In the genomic region with DNA sequence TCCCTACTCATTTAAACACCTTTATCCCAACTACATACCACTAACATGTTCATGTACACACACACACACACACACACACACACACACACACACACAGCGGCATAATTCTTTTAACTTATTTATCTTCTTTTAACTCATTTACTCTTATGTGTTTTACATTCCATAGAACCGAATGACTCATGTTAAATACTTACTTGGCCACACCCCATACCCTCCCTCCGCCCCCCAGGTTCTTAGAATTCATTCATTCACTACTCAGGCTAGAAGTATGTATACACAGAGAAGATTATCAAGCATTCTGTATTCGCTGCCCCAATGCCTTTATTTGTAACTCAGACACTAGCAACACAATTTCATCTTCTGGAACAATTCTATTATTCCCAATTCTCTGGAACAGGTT, we compare ENCODE assay signal across 20 mouse cellular contexts. TPM values are rescaled to one million over a fixed set of nuclear protein-coding genes. Genes with fewer than 3 reads are reported as not detected.
DNase-seq lines count a peak whose midpoint lies in the region; ATAC-seq and TF ChIP-seq lines count a peak whose summit lies in the region.
"Had no signal": no experiment of that assay in that cellular context is flagged by ENCODE, and none has a peak within 500 bp of the region (broad histone marks: within the 10 kb centered on the region; RNA-seq: fewer than 3 reads in every experiment).

No protein-coding gene starts in this region.

- H3K4me3 ChIP-seq in MEL (ENCODE audit: control insufficient read depth in 1 of 2, insufficient read depth in 1 of 2, low read depth in 2 of 2, low read length in 2 of 2) = no peak overlapping the region
- no peak overlapping the region for H3K4me3 ChIP-seq in liver, postnatal 0 days (ENCODE audit: low read depth, low read length)
- H3K4me3 ChIP-seq in hindbrain, embryonic 10.5 days = no peak overlapping the region
- H3K4me3 ChIP-seq: forebrain, embryonic 15.5 days; left cerebral cortex, adult 2 months; limb, embryonic 10.5 days; midbrain, embryonic 10.5 days had no signal

- peaks cover 2 to 36% of the 10 kb centered on the region in 2 experiments; a peak in 3 of 4 replicates for H3K36me3 ChIP-seq in MEL (ENCODE audit: control insufficient read depth in 1 of 2, insufficient read depth in 2 of 2, low read length in 2 of 2)
- H3K36me3 ChIP-seq in liver, postnatal 0 days (replicated peaks; ENCODE audit: insufficient read depth, low read length) = peaks cover 8% of the 10 kb centered on the region
- peaks cover 28% of the 10 kb centered on the region for H3K36me3 ChIP-seq in hindbrain, embryonic 10.5 days

- H3K27ac ChIP-seq in MEL (ENCODE audit: control insufficient read depth, low read depth, low read length) = no peak overlapping the region
- H3K27ac ChIP-seq in liver, postnatal 0 days (ENCODE audit: low read depth) = no peak overlapping the region
- H3K27ac ChIP-seq in hindbrain, embryonic 10.5 days = no peak overlapping the region
- H3K27ac ChIP-seq: forebrain, embryonic 15.5 days; hindbrain, embryonic 14.5 days; left cerebral cortex, adult 2 months; limb, embryonic 10.5 days; macrophage; midbrain, embryonic 10.5 days had no signal

- TF ChIP-seq POLR2A in MEL (IDR thresholded peaks at IDR 0.05; ENCODE audit: control insufficient read depth in 1 of 2, insufficient read depth in 1 of 2, low read depth in 1 of 2, low read length in 2 of 2, poor library complexity in 1 of 2) = no peak

- peaks cover 15% of the 10 kb centered on the region in 2 experiments for H3K4me1 ChIP-seq in MEL (ENCODE audit: control insufficient read depth in 1 of 2, insufficient read depth in 2 of 2, low read length in 2 of 2)
- H3K4me1 ChIP-seq in liver, postnatal 0 days (ENCODE audit: insufficient read depth) = peaks cover 23% of the 10 kb centered on the region
- no peaks in the 10 kb centered on the region for H3K4me1 ChIP-seq in hindbrain, embryonic 10.5 days (replicated peaks)
- H3K4me1 ChIP-seq: forebrain, embryonic 15.5 days; limb, embryonic 10.5 days; midbrain, embryonic 10.5 days had no signal

- no peak for TF ChIP-seq RAD21 in MEL (IDR thresholded peaks at IDR 0.05; ENCODE audit: low read depth, low read length)

- H3K4me2 ChIP-seq in liver, postnatal 0 days (ENCODE audit: low read depth, low read length) = no peak overlapping the region
- H3K4me2 ChIP-seq: forebrain, embryonic 15.5 days; hindbrain, embryonic 14.5 days; lung, embryonic 14.5 days had no signal

- 0 out of 2 replicates have a peak, but pooled peaks have one; percentile 55 for ATAC-seq in erythroblast, adult 5-6 weeks (replicated peaks; ENCODE audit: low FRiP score, poor library complexity, severe bottlenecking)
- ATAC-seq in liver, postnatal 0 days = peak; percentile 61
- ATAC-seq: forebrain, embryonic 15.5 days had no signal

- no peak for TF ChIP-seq EP300 in MEL (IDR thresholded peaks at IDR 0.05; ENCODE audit: low read depth in 1 of 2, low read length in 2 of 2)
- no peak for TF ChIP-seq EP300 in liver, postnatal 0 days (IDR thresholded peaks at IDR 0.05; ENCODE audit: low read depth)

- H3K9ac ChIP-seq in MEL (ENCODE audit: control insufficient read depth, low read depth, low read length, poor library complexity, severe bottlenecking) = no peak overlapping the region
- no peak overlapping the region for H3K9ac ChIP-seq in liver, postnatal 0 days (replicated peaks)
- H3K9ac ChIP-seq: forebrain, embryonic 15.5 days; hindbrain, embryonic 14.5 days; lung, embryonic 14.5 days had no signal

- no peaks in the 10 kb centered on the region for H3K27me3 ChIP-seq in MEL (ENCODE audit: control insufficient read depth in 1 of 2, insufficient read depth in 2 of 2, low read length in 2 of 2)
- no peaks in the 10 kb centered on the region for H3K27me3 ChIP-seq in liver, postnatal 0 days (ENCODE audit: insufficient read depth, low read length)
- no peaks in the 10 kb centered on the region for H3K27me3 ChIP-seq in hindbrain, embryonic 10.5 days (ENCODE audit: insufficient read depth, poor library complexity, severe bottlenecking)
- H3K27me3 ChIP-seq: forebrain, embryonic 15.5 days had no signal

- H3K79me2 ChIP-seq in MEL (ENCODE audit: control insufficient read depth, insufficient read depth, low read length, poor library complexity) = peaks cover 55% of the 10 kb centered on the region

- no peak for TF ChIP-seq CTCF in MEL (IDR thresholded peaks at IDR 0.05 in 2 of 3, conservative IDR thresholded peaks at IDR 0.05 in 1 of 3; ENCODE audit: control insufficient read depth in 1 of 3, insufficient read depth in 1 of 3, low read depth in 2 of 3, low read length in 3 of 3, poor library complexity in 1 of 3, severe bottlenecking in 1 of 3)
- no peak for TF ChIP-seq CTCF in liver, postnatal 0 days (IDR thresholded peaks at IDR 0.05; ENCODE audit: low read depth)

- no peaks in the 10 kb centered on the region for H3K9me3 ChIP-seq in MEL (replicated peaks; ENCODE audit: insufficient read depth, low read length)
- no peaks in the 10 kb centered on the region for H3K9me3 ChIP-seq in liver, postnatal 0 days (ENCODE audit: low read length)
- H3K9me3 ChIP-seq in hindbrain, embryonic 10.5 days = peaks cover 9% of the 10 kb centered on the region; the same call in 1 of the 2 replicates
- H3K9me3 ChIP-seq: forebrain, embryonic 15.5 days; limb, embryonic 10.5 days had no signal

- 82% methylated on average over 4 of the region's 4 CpGs for WGBS in liver, postnatal 0 days (ENCODE audit: insufficient replicate concordance)
- WGBS in hindbrain, embryonic 10.5 days = 92% methylated on average over 4 of the region's 4 CpGs

- DNase-seq in 3T3-L1 (ENCODE audit: low read depth, low spot score) = peak; percentile 76
- DNase-seq in MEL (ENCODE audit: low read depth, low spot score) = peak; percentile 64
- no peak for DNase-seq in liver, postnatal 0 days
- DNase-seq in left cerebral cortex, adult 9 months (ENCODE audit: low spot score in 2 of 2) = no peak
- DNase-seq in kidney, postnatal 25 days = no peak
- no peak for DNase-seq in hindbrain, embryonic 10.5 days (ENCODE audit: low spot score)
- DNase-seq: adrenal gland, postnatal 25 days; cerebellum, adult 2 months; gastrocnemius, postnatal 36 days; heart, postnatal 14 days; kidney, adult 8-10 months; kidney, postnatal 36 days; lung, embryonic 14.5 days had no signal

TF ChIP-seq in MEL, 35 proteins besides CTCF, POLR2A, EP300 and RAD21:
- TF ChIP-seq MYC (IDR thresholded peaks at IDR 0.05; ENCODE audit: low read depth, low read length) (no peak), MYB (IDR thresholded peaks at IDR 0.05; ENCODE audit: low read depth, low read length) (no peak), MAFK (IDR thresholded peaks at IDR 0.05; ENCODE audit: borderline replicate concordance, low read depth, low read length) (no peak), NRF1 (IDR thresholded peaks at IDR 0.05; ENCODE audit: insufficient read depth, low read depth, low read length, poor library complexity, severe bottlenecking) (no peak), HCFC1 (IDR thresholded peaks at IDR 0.05; ENCODE audit: low read depth, low read length) (no peak), ZMIZ1 (IDR thresholded peaks at IDR 0.05; ENCODE audit: low read depth, low read length) (no peak), BHLHE40 (IDR thresholded peaks at IDR 0.05; ENCODE audit: borderline replicate concordance, low read depth, low read length) (no peak), ETS1 (IDR thresholded peaks at IDR 0.05; ENCODE audit: low read depth, low read length) (no peak), ELF1 (IDR thresholded peaks at IDR 0.05; ENCODE audit: low read depth, low read length) (no peak), TAL1 (IDR thresholded peaks at IDR 0.05; ENCODE audit: low read length) (no peak), MAZ (IDR thresholded peaks at IDR 0.05; ENCODE audit: low read depth, low read length) (no peak), GATA1 (IDR thresholded peaks at IDR 0.05; ENCODE audit: low read depth, low read length) (no peak), SMC3 (IDR thresholded peaks at IDR 0.05; ENCODE audit: low read depth, low read length) (no peak)

RNA-seq across cellular contexts. Expression of a gene that starts 10.7 kb away (rescaled TPM):
- 15.9 and 18.9 TPM in 2 replicates for total RNA-seq in MEL (2012; rRNA removed)
- 10 to 100 TPM in 1 of 2 experiments, not detected in 1; 31.1 TPM for polyA plus RNA-seq in MEL (2012; ENCODE audit: insufficient read depth in 1 of 2, insufficient read length in 2 of 2, low read depth in 1 of 2, low replicate concordance in 2 of 2, missing spikeins in 1 of 2)
- total RNA-seq in erythroblast, adult 5-6 weeks (2015; ENCODE audit: low replicate concordance) = 121 and 122 TPM in 2 replicates
- total RNA-seq in erythroblast, adult 5-6 weeks (2017; ENCODE audit: low replicate concordance) = 221 and 226 TPM in 2 replicates
- 15.9 and 18.5 TPM in 2 replicates for polyA plus RNA-seq in liver, postnatal 0 days (2015; fragmentation: Nextera tagmentation; extraction: Ambion mirVana)
- 25.9 and 28.2 TPM in 2 replicates for polyA plus RNA-seq in hindbrain, embryonic 10.5 days (2016; fragmentation: Nextera tagmentation; extraction: Ambion mirVana)

Comparison
In these comparisons a context has a peak if more than half of its experiments do, and no peak if none do; other contexts are left out.
1. DNase-seq: peak in 3T3-L1 (single experiment) and MEL (single experiment); none in liver, postnatal 0 days (single experiment), left cerebral cortex, adult 9 months (0 of 2), kidney, postnatal 25 days (0 of 2) and hindbrain, embryonic 10.5 days (single experiment).